Mouse (Mus musculus): ENCODE results near the gene Artn. TPM values are rescaled to one million over a fixed set of nuclear protein-coding genes. Genes with fewer than 3 reads are reported as not detected.

The Artn gene
- 1.5 and 1.6 TPM in 2 replicates for polyA plus RNA-seq (2015; fragmentation: Nextera tagmentation; extraction: Ambion mirVana)

GRCm38 (mm10) chr4:117929391-117929881 lies at the start of gene Artn:
TSS of gene Artn (minus strand) at chr4:117929763.

GRCm38 (mm10) chr4:117914591-117915442 lies 14.7 kb downstream of the Artn start, which contains the start of gene Ipo13:
TSS of gene Ipo13 (minus strand) at chr4:117914999.

DNA sequence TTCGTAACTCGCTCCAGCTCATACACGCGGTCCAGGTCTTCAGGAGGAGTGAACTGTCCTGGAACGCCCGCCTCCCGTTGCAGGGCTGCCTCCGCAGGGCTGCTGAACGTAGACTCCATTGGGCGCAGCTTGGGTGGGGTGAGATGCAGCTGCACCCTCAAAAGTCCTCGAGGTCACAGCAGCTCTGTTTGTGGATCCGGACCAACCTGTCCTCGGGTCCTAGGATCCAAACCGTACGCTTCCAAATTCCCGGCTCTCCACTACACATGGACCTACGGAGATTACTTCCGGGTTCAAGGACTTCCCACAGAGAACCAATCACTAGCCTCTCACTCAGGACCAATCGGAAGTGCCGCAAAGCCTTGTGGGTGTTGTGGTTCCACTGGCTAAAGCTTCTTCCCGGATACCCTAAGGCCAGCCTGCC lies 37.8 kb downstream of the Artn start, which contains the start of gene Dph2:
Gene Dph2 (minus strand): TSS at position 295 of the 424 bp plus-strand sequence.

GRCm38 (mm10) chr4:117887133-117887532 lies 42.4 kb downstream of the Artn start, which contains the start of gene Atp6v0b:
TSS of gene Atp6v0b (minus strand) at chr4:117887333.

DNA sequence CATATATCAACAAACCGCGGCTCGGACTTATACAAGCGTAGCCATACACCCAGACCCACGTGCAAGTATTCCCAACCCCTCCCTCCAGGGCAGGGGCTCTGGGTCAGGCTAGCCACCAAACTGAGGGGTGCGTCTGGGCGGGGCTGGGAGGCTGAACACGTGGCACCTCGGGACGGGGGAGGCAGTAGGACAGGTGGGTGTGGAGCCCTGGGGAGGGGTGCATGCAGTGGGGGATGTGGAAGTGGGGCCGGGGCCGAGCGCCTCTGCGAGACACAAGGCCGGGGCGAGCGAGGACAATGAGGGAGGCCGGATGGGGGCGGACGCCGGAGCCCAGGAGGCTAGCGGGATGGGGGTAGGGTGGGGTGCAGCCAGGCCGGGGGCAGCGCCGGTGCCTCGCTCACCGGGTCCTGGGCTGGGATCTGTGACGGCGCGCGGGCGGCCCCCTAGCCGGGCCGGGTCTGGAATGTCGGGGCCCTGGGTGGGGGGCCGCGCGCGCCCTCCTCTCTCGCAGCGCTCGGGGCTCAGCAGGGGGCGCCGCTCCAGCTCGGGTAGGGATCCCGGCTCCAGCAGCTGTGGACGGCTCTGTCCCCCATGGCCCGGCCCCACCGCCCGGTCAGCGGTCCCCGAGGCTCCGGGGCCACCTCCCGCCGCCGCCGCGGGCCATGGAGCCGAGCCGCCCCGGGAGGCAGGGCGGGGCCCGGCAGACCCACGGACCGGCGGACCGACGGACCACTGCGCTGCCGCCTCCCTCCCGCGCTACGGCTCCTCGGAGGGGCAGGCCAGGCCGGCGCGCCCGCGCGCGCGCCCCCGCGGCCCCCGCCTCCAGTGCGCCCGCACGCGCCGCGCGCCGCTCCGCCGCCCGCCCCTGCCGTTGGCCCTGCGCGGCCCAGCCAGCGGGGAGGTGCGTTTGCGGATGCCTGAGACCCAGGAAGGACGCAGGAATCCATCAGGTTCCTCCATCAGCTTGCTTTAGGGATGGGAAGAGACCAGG lies 46.6 kb downstream of the Artn start, which contains the start of gene B4galt2:
Gene B4galt2 (minus strand): TSS at position 787 of the 991 bp plus-strand sequence.

Other genes with a start within 250 kb of the Artn start
- 67.5 and 74.0 TPM in 2 replicates for gene Dmap1, start 247.5 kb downstream of the Artn start, polyA plus RNA-seq (2015; fragmentation: Nextera tagmentation; extraction: Ambion mirVana)
- gene Gm12845, start 205.4 kb downstream of the Artn start, polyA plus RNA-seq (2015; fragmentation: Nextera tagmentation; extraction: Ambion mirVana): not detected in 2 replicates
- not detected in 2 replicates for gene Klf17, start 164.1 kb downstream of the Artn start, polyA plus RNA-seq (2015; fragmentation: Nextera tagmentation; extraction: Ambion mirVana)
- 106 and 124 TPM in 2 replicates for gene Slc6a9, start 95.3 kb downstream of the Artn start, polyA plus RNA-seq (2015; fragmentation: Nextera tagmentation; extraction: Ambion mirVana)
- gene Ccdc24, start 57.2 kb downstream of the Artn start, polyA plus RNA-seq (2015; fragmentation: Nextera tagmentation; extraction: Ambion mirVana): 0.90 and 1.7 TPM in 2 replicates
- gene B4galt2, start 46.3 kb downstream of the Artn start, polyA plus RNA-seq (2015; fragmentation: Nextera tagmentation; extraction: Ambion mirVana): 80.3 and 87.4 TPM in 2 replicates
- gene Atp6v0b, start 42.4 kb downstream of the Artn start, polyA plus RNA-seq (2015; fragmentation: Nextera tagmentation; extraction: Ambion mirVana): 740 and 756 TPM in 2 replicates
- gene Dph2, start 37.7 kb downstream of the Artn start, polyA plus RNA-seq (2015; fragmentation: Nextera tagmentation; extraction: Ambion mirVana): 14.9 TPM in 2 replicates
- 43.1 and 51.2 TPM in 2 replicates for gene Ipo13, start 14.8 kb downstream of the Artn start, polyA plus RNA-seq (2015; fragmentation: Nextera tagmentation; extraction: Ambion mirVana)
- gene St3gal3, start 205.2 kb upstream of the Artn start, polyA plus RNA-seq (2015; fragmentation: Nextera tagmentation; extraction: Ambion mirVana): 14.1 and 14.2 TPM in 2 replicates

All from neural tube, postnatal 0 days (tissue).